Mouse (Mus musculus): Measurements from ENCODE around the gene Zfp651.

Gene Zfp651

GRCm38 (mm10) chr9:121762761-121763160 lies 3.6 kb downstream of the Zfp651 start:
- no peak for DNase-seq (ENCODE audit: low spot score)

- no peak for DNase-seq (ENCODE audit: low spot score)
Observed at GRCm38 (mm10) chr9:121763716-121764115, 4.6 kb downstream of the Zfp651 start.

GRCm38 (mm10) chr9:121765166-121765855 lies 6.2 kb downstream of the Zfp651 start:
- DNase-seq (ENCODE audit: low spot score): no peak

- no peak for DNase-seq (ENCODE audit: low spot score)
Observed at GRCm38 (mm10) chr9:121772412-121772811, 13.3 kb downstream of the Zfp651 start.

GRCm38 (mm10) chr9:121775951-121776350 lies 16.8 kb downstream of the Zfp651 start:
- DNase-seq (ENCODE audit: low spot score): no peak

GRCm38 (mm10) chr9:121776511-121776910 lies 17.4 kb downstream of the Zfp651 start:
- DNase-seq (ENCODE audit: low spot score): no peak

- DNase-seq (ENCODE audit: low spot score): peak; percentile 22
Observed at GRCm38 (mm10) chr9:121777484-121778065, 18.4 kb downstream of the Zfp651 start, which contains the start of gene Klhl40. Klhl40 (plus strand) TSS chr9:121777607.

GRCm38 (mm10) chr9:121778066-121778624 lies 19.0 kb downstream of the Zfp651 start:
- peak; percentile 42 for DNase-seq (ENCODE audit: low spot score)

- DNase-seq (ENCODE audit: low spot score): no peak
Observed at GRCm38 (mm10) chr9:121784801-121785200, 25.7 kb downstream of the Zfp651 start.

GRCm38 (mm10) chr9:121785261-121785660 lies 26.1 kb downstream of the Zfp651 start:
- no peak for DNase-seq (ENCODE audit: low spot score)

GRCm38 (mm10) chr9:121786359-121786758 lies 27.2 kb downstream of the Zfp651 start:
- no peak for DNase-seq (ENCODE audit: low spot score)

GRCm38 (mm10) chr9:121791206-121791605 lies 32.1 kb downstream of the Zfp651 start:
- DNase-seq (ENCODE audit: low spot score): peak; percentile 78

GRCm38 (mm10) chr9:121791757-121792521 lies 32.8 kb downstream of the Zfp651 start, which contains the start of gene Hhatl:
Hhatl (minus strand) TSS chr9:121792507.
- no peak for DNase-seq (ENCODE audit: low spot score)

- DNase-seq (ENCODE audit: low spot score): no peak
Observed at GRCm38 (mm10) chr9:121794972-121795539, 35.9 kb downstream of the Zfp651 start.

- DNase-seq (ENCODE audit: low spot score): no peak
Observed at GRCm38 (mm10) chr9:121797722-121798121, 38.6 kb downstream of the Zfp651 start.

GRCm38 (mm10) chr9:121798887-121799520 lies 39.9 kb downstream of the Zfp651 start:
- DNase-seq (ENCODE audit: low spot score): no peak

- DNase-seq (ENCODE audit: low spot score): no peak
Observed at GRCm38 (mm10) chr9:121802747-121803146, 43.6 kb downstream of the Zfp651 start.

GRCm38 (mm10) chr9:121807546-121807945 lies 48.4 kb downstream of the Zfp651 start:
- no peak for DNase-seq (ENCODE audit: low spot score)

GRCm38 (mm10) chr9:121807947-121808346 lies 48.8 kb downstream of the Zfp651 start:
- DNase-seq (ENCODE audit: low spot score): no peak

- no peak for DNase-seq (ENCODE audit: low spot score)
Observed at GRCm38 (mm10) chr9:121808511-121808910, 49.4 kb downstream of the Zfp651 start.

GRCm38 (mm10) chr9:121810081-121810821 lies 51.1 kb downstream of the Zfp651 start:
- peak; percentile 66 for DNase-seq (ENCODE audit: low spot score)
